Mouse (Mus musculus) lung, embryonic 16.5 days (tissue): ENCODE measurements around the gene Kdelc2. TPM values are rescaled to one million over a fixed set of nuclear protein-coding genes. Genes with fewer than 3 reads are reported as not detected.
A peak's percentile ranks its signal among the peaks of the same experiment; 100 is the strongest.

Experiments
- ATAC-seq: fragments of 200-750 bp; cut with Nextera tagmentation; 2 replicates; pipeline ENCODE4 v1.8.0; 2017; ENCODE audit warnings: low read depth, mild to moderate bottlenecking, moderate library complexity
- H3K27ac ChIP-seq: fragments of 300-500 bp; sonication (generic); 2 replicates; pipeline ENCODE4 v1.5.1; 2014; ENCODE audit warnings: mild to moderate bottlenecking, control low read depth, low read length
- H3K27me3 ChIP-seq: fragments of 300-500 bp; sonication (generic); 2 replicates; pipeline ENCODE4 v1.6.1; 2014; ENCODE audit warnings: low read depth, low read length, mixed read lengths; ENCODE audit not compliant: control insufficient read depth, insufficient read depth
- H3K36me3 ChIP-seq: fragments of 300-500 bp; sonication (generic); 2 replicates; pipeline ENCODE4 v1.6.1; 2014; ENCODE audit warnings: low read length; ENCODE audit not compliant: control insufficient read depth, insufficient read depth
- H3K4me1 ChIP-seq: fragments of 300-500 bp; sonication (generic); replicated peaks from 2 replicates; pipeline ENCODE4 v1.6.1; 2014; ENCODE audit warnings: low read length, mixed read lengths; ENCODE audit not compliant: control insufficient read depth, insufficient read depth
- H3K4me2 ChIP-seq: fragments of 300-500 bp; sonication (generic); 2 replicates; pipeline ENCODE4 v1.6.1; 2014; ENCODE audit warnings: low read depth, low read length, control low read depth
- H3K4me3 ChIP-seq: fragments of 300-500 bp; sonication (generic); 2 replicates; pipeline ENCODE4 v1.5.1; 2014; ENCODE audit warnings: mild to moderate bottlenecking, low read length, control low read depth
- H3K9ac ChIP-seq: fragments of 300-500 bp; sonication (generic); 2 replicates; pipeline ENCODE4 v1.6.1; 2014; ENCODE audit warnings: low read length, control low read depth
- H3K9me3 ChIP-seq: fragments of 300-500 bp; sonication (generic); 2 replicates; pipeline ENCODE4 v1.6.1; 2016; ENCODE audit warnings: low read length; ENCODE audit not compliant: control insufficient read depth
- WGBS: fragments of 180-500 bp; shearing (Covaris S2); extraction: QIAGEN DNeasy Blood & Tissue Kit; methylation state at CpG from one replicate; pipeline ENCODE4 v1.1.7; 2014; 5-methylcytosine and 5-hydroxymethylcytosine counted together
- polyA plus RNA-seq: library from polyadenylated mRNA; unstranded; fragments of >200 nt; fragmentation: Nextera tagmentation; extraction: Ambion mirVana; gene quantifications from 2 replicates; pipeline ENCODE4 v1.2.1, GENCODE M21; 2015

The Kdelc2 gene
- polyA plus RNA-seq, 1 experiment from 2014 or later: 51.6 TPM

DNA sequence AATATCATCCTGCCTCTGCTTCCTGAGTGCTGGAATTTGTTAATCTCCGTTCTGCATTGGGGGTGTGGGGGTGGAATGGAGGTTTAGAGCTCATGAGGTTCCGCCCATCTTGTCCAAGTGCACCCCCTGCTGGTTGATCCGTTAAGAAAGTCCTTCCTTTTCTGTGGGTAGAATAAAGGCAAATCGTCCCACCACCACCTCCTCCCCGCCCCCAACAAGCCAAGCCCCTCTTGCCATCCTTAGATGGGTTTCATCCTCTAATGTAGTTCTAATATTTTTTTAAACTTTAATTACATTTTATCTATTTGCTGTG lies 14.5 kb downstream of the Kdelc2 start:
- ATAC-seq: peak; percentile 27; the same call in 1 of the 2 replicates
- Histone ChIP-seq H3K36me3 (peaks cover 12% of the 10 kb centered on the region), H3K4me2 (no peak overlapping the region), H3K4me1 (peaks cover 7% of the 10 kb centered on the region; the same call in 1 of the 2 replicates), H3K27me3 (no peaks in the 10 kb centered on the region), H3K9ac (no peak overlapping the region), H3K4me3 (no peak overlapping the region), H3K27ac (no peak overlapping the region), H3K9me3 (no peaks in the 10 kb centered on the region)
- 14% methylated on average over 5 of the region's 5 CpGs for WGBS

DNA sequence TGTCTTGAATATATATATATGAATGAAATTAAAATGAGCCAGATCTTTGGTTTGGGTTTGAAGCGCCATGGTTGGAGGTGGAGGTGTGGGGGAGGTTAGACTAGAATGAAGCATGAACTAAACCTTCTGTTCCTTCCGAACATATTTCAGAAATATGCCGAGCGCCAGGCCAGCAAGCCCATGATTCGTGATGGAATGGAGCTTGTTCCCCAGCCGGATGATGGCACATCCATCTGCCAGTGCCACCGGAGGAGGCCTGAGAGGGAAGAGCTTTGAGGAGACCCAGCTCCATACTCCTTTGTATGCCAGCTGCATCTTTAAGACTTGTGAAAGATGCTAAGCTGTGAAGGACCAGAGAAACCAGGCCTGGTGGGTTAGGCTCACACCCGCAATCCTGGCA lies 15.7 kb downstream of the Kdelc2 start:
- ATAC-seq: no peak
- H3K9ac ChIP-seq: no peak overlapping the region
- H3K27ac ChIP-seq: no peak overlapping the region
- no peak overlapping the region for H3K4me2 ChIP-seq
- peaks cover 7% of the 10 kb centered on the region; the same call in 1 of the 2 replicates for H3K4me1 ChIP-seq
- WGBS: 93% methylated on average over 8 of the region's 8 CpGs
- peaks cover 11% of the 10 kb centered on the region for H3K36me3 ChIP-seq
- no peaks in the 10 kb centered on the region for H3K9me3 ChIP-seq
- H3K4me3 ChIP-seq: no peak overlapping the region
- no peaks in the 10 kb centered on the region for H3K27me3 ChIP-seq

DNA sequence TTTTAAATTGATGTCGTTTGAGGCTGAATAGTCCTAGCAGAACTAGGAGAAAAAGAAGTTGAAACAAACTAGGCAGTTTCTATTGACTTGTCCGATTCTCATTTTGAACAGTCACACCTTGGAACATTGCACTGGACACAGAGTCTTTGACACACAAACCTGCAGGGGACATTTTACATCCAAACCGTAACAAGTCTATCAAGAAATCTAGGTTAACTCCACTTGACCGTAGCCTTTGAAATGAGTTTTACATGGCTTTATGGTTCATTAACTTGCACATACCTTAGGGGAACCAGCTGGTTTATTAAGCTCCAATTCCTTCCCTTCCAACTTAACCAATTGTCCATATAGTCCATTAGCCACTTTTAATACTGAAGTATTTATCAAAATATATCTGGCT lies 16.9 kb downstream of the Kdelc2 start:
- H3K27me3 ChIP-seq: no peaks in the 10 kb centered on the region
- H3K4me1 ChIP-seq: peaks cover 7% of the 10 kb centered on the region; the same call in 1 of the 2 replicates
- no peak overlapping the region for H3K4me2 ChIP-seq
- peaks cover 10% of the 10 kb centered on the region for H3K36me3 ChIP-seq
- H3K9ac ChIP-seq: no peak overlapping the region
- no peak for ATAC-seq
- H3K9me3 ChIP-seq: no peaks in the 10 kb centered on the region
- no peak overlapping the region for H3K4me3 ChIP-seq
- WGBS: 94% methylated on average over 4 of the region's 4 CpGs
- no peak overlapping the region for H3K27ac ChIP-seq

DNA sequence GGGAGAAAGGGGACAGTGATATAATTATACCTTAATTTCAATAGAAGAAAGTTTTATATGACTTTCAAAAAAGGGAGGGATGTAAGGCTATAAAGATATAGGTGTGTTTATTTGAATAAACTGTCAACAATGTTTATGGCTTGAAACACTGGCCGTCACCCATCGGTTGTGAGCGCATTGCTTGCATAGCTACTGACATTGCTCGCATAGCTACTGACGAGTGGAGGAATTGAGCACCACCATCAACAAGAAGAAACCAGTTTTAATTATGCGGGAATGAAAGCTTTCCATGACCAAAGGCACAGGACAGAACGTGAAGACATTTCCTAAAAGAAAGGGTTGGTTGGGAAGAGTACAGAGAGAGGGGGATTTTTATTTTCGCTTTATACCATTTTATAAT lies 17.3 kb downstream of the Kdelc2 start:
- no peak overlapping the region for H3K4me2 ChIP-seq
- no peak overlapping the region for H3K4me3 ChIP-seq
- 84% methylated on average over 8 of the region's 8 CpGs for WGBS
- H3K9ac ChIP-seq: no peak overlapping the region
- H3K27me3 ChIP-seq: no peaks in the 10 kb centered on the region
- H3K36me3 ChIP-seq: peaks cover 9% of the 10 kb centered on the region
- H3K27ac ChIP-seq: no peak overlapping the region
- peaks cover 7% of the 10 kb centered on the region; the same call in 1 of the 2 replicates for H3K4me1 ChIP-seq
- ATAC-seq: no peak
- no peaks in the 10 kb centered on the region for H3K9me3 ChIP-seq

GRCm38 (mm10) chr9:53402291-53402711 lies 18.5 kb downstream of the Kdelc2 start, which contains the start of gene 4930550C14Rik:
TSS of gene 4930550C14Rik (plus strand) at chr9:53402325.
- Histone ChIP-seq H3K27me3 (no peaks in the 10 kb centered on the region), H3K9me3 (no peaks in the 10 kb centered on the region), H3K9ac (peak within 1 kb of the TSS; percentile 33; the same call in 1 of the 2 replicates), H3K36me3 (peaks cover 6% of the 10 kb centered on the region), H3K4me1 (peaks cover 7% of the 10 kb centered on the region; the same call in 1 of the 2 replicates), H3K27ac (peak within 1 kb of the TSS; percentile 45), H3K4me3 (peak within 1 kb of the TSS; percentile 24; the same call in 1 of the 2 replicates), H3K4me2 (peak within 1 kb of the TSS; percentile 50)
- WGBS: 21% methylated on average over 11 of the region's 11 CpGs
- ATAC-seq: peak; percentile 8; the same call in 1 of the 2 replicates

DNA sequence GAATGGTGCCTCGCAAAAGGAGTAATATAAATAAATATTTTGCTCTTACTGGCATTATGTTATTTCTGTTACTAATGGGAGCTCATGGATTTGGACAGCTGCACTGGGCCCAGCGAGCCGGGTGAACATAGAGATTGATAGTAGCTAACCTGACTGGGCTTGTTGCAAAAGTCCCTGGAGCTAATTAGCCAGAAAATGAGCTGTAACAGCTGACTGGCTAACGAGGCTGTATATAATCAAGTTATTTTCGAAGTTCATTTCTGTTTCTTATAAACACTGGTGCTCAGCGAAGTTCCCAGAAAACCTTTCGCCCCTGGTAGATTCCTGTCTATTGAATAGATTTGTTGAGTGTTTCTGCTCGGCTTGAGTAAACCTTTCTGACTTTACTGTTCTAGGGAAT lies 19.2 kb downstream of the Kdelc2 start:
- no peak for ATAC-seq
- H3K9ac ChIP-seq: no peak overlapping the region
- H3K4me2 ChIP-seq: peak overlapping the region; percentile 50
- 62% methylated on average over 8 of the region's 8 CpGs for WGBS
- H3K9me3 ChIP-seq: no peaks in the 10 kb centered on the region
- H3K4me3 ChIP-seq: no peak overlapping the region
- no peak overlapping the region for H3K27ac ChIP-seq
- H3K27me3 ChIP-seq: no peaks in the 10 kb centered on the region
- peaks cover 6% of the 10 kb centered on the region for H3K36me3 ChIP-seq
- peaks cover 7% of the 10 kb centered on the region; the same call in 1 of the 2 replicates for H3K4me1 ChIP-seq

- 89% methylated on average over 6 of the region's 6 CpGs for WGBS
- Histone ChIP-seq H3K4me2 (no peak overlapping the region), H3K4me3 (no peak overlapping the region), H3K4me1 (peaks cover 9% of the 10 kb centered on the region), H3K27me3 (no peaks in the 10 kb centered on the region), H3K36me3 (peaks cover 6% of the 10 kb centered on the region), H3K9me3 (no peaks in the 10 kb centered on the region), H3K27ac (no peak overlapping the region), H3K9ac (no peak overlapping the region)
- no peak for ATAC-seq
Observed at GRCm38 (mm10) chr9:53404050-53404752, 20.4 kb downstream of the Kdelc2 start.

DNA sequence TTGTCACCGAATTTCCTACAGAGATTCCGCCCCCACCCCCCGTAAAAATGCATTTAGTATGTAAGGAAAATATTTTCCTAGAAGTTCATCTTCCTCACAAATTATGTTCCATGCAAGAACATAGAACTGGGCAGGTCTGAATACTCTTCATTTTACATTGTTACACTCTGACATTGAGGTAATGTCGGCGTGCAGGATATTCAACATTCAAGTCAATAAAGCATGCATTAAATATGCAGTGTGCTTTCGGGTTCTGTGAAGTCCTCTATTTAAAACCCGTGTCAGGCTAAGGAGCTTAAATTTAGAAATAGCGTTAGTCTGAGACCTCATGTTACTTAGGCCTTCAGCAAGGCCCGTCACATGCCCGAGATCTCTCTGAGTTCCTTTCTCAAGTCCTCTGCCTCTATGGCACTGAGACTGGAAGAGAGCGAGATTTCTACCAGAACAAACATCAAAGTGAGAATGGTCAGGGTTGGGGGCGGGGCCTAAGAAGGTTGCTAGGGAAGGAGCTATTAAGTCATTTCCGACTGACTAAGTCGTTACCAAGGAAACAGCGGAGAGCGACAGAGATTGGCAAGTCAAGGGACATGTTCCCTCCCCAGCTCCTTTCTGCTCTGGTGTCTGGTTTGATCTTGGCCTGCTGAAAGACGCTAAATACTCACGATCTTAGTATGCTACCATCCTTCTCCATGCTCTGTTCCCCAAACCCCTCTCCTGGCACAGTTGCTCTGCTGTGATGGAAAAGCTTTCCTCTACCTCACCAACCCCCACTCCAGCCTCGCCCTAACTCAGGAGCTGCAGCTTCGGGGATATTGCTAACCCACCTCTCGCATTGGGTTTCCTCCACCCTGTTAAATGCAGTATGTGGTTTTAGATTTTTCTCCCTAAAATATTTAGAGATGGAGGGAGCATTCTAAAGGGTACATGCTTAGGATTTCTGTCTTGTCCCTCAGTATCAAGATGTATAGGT lies 21.2 kb downstream of the Kdelc2 start:
- WGBS: 22% methylated on average over 21 of the region's 21 CpGs
- H3K36me3 ChIP-seq: peaks cover under 1% of the 10 kb centered on the region
- peak overlapping the region; percentile 34 for H3K27ac ChIP-seq
- H3K4me1 ChIP-seq: peaks cover 11% of the 10 kb centered on the region
- H3K9me3 ChIP-seq: no peaks in the 10 kb centered on the region
- peak; percentile 84 for ATAC-seq
- H3K9ac ChIP-seq: peak overlapping the region; percentile 64
- H3K4me3 ChIP-seq: peak overlapping the region; percentile 47
- H3K4me2 ChIP-seq: peak overlapping the region; percentile 66
- H3K27me3 ChIP-seq: no peaks in the 10 kb centered on the region

DNA sequence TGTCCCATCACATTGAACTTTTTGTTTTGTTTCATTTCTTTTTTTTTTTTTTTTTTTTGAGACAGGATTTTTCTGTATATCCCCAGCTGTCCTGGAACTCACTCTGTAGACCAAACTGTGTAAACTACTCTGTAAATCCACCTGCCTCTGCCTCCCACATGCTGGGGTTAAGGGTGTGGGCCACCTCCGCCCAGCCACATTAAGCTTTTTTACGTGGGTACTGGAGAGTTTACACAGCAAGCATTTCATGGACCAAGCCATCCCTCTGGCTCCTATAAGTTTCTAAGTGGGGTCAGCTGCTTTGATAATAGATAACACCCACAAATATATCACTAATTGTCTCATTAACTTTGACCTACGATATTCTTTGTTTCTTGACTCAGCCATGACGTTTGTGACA lies 24.7 kb downstream of the Kdelc2 start:
- Histone ChIP-seq H3K36me3 (no peaks in the 10 kb centered on the region), H3K9ac (no peak overlapping the region), H3K4me3 (no peak overlapping the region), H3K27ac (peak overlapping the region; percentile 57), H3K4me1 (peaks cover 4% of the 10 kb centered on the region), H3K9me3 (no peaks in the 10 kb centered on the region), H3K4me2 (no peak overlapping the region), H3K27me3 (no peaks in the 10 kb centered on the region)
- WGBS: 40% methylated on average over 4 of the region's 4 CpGs
- ATAC-seq: peak; percentile 66
